Comparison of ENCODE assay signal across 1 mouse cellular context in the genomic region with DNA sequence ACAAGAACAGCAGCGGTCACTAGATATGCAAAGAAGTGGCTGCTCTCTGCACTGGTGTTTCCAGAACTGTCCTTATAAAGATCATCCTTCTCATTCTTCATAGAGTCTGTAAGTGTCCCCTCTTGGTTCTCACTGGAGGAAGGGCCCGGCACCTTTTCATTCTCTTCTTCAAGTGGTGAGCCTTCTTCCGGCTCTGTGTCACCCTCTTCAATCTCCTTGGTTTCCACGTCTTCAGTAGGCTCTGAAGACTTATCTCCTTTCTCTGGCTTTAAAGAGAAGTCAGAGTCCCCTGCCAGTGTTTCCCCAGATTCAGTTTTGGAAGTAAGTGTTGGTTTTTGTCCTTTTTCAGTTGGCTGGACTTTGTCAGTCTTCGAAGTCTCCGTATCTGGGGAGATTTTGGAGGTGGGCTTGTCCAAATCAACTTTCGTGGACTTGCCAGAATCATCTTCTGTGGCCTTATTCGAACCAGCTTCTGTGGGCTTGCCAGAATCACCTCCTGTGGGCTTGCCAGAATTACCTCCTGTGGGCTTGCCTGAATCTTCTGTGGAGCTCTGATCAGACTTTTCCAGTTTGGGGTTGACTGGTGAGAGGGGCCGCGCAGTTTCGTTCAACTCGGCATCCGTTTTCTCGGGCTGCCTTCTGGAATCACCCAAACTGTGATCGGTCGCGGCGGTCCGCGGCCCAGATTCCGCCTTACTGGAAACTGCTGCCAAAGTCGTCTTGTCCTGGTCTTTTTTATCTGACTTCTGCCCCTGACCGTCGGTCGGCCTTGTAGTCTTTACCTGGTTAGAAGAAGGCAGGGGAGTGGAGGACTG.
TF ChIP-seq lines count a peak whose summit lies in the region.

No protein-coding gene starts in this region.

TF ChIP-seq in CH12.LX, 34 proteins besides CTCF, POLR2A, EP300 and RAD21 (continued from another document):
- TF ChIP-seq TBP (conservative IDR thresholded peaks at IDR 0.05; ENCODE audit: low read depth, low read length) (no peak), GABPA (IDR thresholded peaks at IDR 0.05; ENCODE audit: insufficient replicate concordance, low read depth, low read length) (no peak), POLR2AphosphoS2 (IDR thresholded peaks at IDR 0.05; ENCODE audit: low read depth, low read length) (no peak), MYC (IDR thresholded peaks at IDR 0.05; ENCODE audit: low read depth, low read length) (no peak)
TF ChIP-seq in CH12.LX: peak in this region for 0.
